Mouse (Mus musculus): ENCODE results near the gene Arsb. TPM values are rescaled to one million over a fixed set of nuclear protein-coding genes. Genes with fewer than 3 reads are reported as not detected.
A peak's percentile ranks its signal among the peaks of the same experiment; 100 is the strongest.

Gene Arsb
- polyA plus RNA-seq, 1 experiment = 21.8 TPM

DNA sequence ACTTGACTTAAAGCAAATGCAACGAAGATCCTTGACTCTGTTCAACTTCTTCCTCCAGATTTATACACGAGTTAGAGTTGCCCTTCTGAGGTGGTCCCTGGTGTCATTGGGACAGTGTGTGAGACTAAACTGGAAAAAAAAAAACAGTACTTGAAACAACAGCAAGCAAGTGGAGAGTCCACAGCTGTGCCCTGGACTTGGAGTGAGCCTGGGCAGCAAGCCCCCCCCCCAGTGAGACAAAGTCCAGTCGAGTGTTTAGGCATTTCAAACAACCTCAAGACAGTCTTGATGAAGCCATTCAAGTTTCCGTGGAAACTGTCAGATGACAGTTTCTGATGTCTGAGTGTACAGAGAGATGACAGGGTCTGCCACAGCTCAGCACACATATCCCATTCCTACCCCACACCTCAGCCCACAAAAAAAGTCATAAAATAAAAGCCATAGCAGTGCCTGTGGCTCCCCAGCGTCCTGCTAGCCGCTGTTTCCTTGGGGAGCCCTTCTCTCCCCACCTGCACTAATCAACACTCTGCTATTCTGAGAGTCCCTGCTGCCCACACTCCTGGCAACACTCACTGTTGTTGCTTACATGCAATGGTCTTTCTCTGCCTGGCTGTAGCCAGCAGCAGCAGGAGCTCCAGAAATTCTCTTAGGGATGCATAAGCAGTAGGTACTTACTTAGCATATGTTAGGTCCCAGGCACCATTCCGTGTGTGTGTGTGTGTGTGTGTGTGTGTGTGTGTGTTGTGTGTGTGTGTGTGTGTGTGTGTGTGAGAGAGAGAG lies 159.3 kb downstream of the Arsb start:
- H3K27ac ChIP-seq (ENCODE audit: insufficient read depth, low read depth, low read length) = no peak overlapping the region
- no peak overlapping the region for H3K4me3 ChIP-seq (ENCODE audit: insufficient read depth, low read length)
- H3K4me1 ChIP-seq (ENCODE audit: control insufficient read depth, insufficient read depth, low read length) = no peaks in the 10 kb centered on the region
- TF ChIP-seq POLR2A (IDR thresholded peaks at IDR 0.05; ENCODE audit: borderline replicate concordance, low read depth, low read length) (no peak), CTCF (IDR thresholded peaks at IDR 0.05; ENCODE audit: low read depth, low read length) (no peak)

DNA sequence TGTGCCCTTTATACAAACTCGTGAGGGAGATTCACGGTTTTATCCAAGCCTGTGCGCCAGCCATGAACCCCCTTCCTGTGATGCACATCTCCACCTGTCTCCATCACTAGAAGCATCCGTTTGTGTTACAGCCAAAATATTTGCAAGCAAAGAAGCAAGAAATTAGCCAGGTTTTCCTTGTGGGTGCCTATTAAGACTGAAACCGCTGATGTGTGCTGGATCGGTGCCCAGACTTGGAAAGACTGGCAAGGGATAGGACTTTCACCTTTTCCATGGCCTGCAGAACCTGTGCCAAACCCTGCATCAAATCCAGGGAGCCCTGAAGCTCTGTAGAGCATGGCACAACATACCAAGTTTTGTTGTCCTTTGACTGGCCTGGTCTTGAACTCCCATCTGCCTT lies 165.0 kb downstream of the Arsb start:
- TF ChIP-seq POLR2A (IDR thresholded peaks at IDR 0.05; ENCODE audit: borderline replicate concordance, low read depth, low read length) (no peak), CTCF (IDR thresholded peaks at IDR 0.05; ENCODE audit: low read depth, low read length) (no peak)
- Histone ChIP-seq H3K27ac (ENCODE audit: insufficient read depth, low read depth, low read length) (no peak overlapping the region), H3K4me3 (ENCODE audit: insufficient read depth, low read length) (no peak overlapping the region), H3K4me1 (ENCODE audit: control insufficient read depth, insufficient read depth, low read length) (peaks cover 29% of the 10 kb centered on the region)

DNA sequence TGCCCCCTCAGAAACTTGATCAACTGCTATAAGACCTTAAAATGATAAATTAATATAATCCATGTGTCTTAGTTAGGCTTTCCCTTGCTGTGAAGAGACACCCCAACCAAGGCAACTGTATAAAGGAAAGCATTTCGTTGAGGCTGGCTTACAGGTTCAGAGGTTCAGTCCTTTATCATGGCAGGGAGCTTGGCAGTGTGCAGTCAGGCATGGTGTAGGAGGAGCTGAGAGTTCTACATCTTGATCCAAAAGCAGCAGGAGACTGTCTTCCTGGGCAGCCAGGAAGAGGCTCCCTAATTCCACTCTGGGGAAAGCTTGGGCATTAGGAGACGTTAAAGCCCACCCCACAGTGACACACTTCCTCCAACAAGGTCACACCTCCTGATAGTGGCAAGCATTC lies 166.7 kb downstream of the Arsb start:
- H3K4me3 ChIP-seq (ENCODE audit: insufficient read depth, low read length) = no peak overlapping the region
- TF ChIP-seq POLR2A (IDR thresholded peaks at IDR 0.05; ENCODE audit: borderline replicate concordance, low read depth, low read length) (no peak), CTCF (IDR thresholded peaks at IDR 0.05; ENCODE audit: low read depth, low read length) (no peak)
- H3K27ac ChIP-seq (ENCODE audit: insufficient read depth, low read depth, low read length) = no peak overlapping the region
- peaks cover 32% of the 10 kb centered on the region for H3K4me1 ChIP-seq (ENCODE audit: control insufficient read depth, insufficient read depth, low read length)

DNA sequence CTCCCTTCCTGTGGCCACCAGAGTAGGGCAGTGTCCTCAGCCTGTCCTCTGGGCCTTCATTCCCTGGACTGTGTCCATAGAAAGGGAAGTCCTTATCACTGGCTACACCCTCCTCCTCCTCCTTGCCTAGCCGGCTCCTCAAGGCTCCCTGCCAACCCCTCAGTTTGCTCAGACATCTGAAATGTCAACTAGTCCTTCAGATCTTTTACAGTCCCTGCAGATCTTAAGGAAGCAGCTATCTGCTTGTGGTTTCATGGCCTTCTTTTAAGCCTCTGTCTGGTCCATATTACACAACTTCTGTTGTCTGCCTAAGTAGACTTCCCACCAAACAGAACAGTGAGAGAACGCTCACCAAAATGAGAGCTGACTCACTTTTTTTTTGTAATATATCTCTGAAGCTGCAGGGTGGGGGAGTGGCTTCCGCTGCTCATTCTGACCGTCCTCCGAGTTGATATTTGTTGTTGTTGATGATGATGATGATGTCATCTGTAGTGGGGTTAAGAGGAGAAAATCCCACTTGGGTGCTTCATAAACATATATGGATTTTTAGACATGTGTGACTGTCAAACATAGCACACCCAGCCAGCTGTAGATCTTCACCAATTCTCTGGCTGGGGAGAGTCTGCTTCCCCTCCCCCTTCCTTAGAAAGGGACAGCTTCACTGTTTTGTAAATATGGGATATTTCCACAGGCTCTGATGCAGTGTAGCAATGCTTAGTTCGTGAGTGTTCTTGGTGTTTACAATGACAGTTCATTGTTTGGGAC lies 168.1 kb downstream of the Arsb start:
- no peak for TF ChIP-seq POLR2A (IDR thresholded peaks at IDR 0.05; ENCODE audit: borderline replicate concordance, low read depth, low read length)
- TF ChIP-seq CTCF (IDR thresholded peaks at IDR 0.05; ENCODE audit: low read depth, low read length) = no peak
- Histone ChIP-seq H3K27ac (ENCODE audit: insufficient read depth, low read depth, low read length) (peak overlapping the region; percentile 33), H3K4me1 (ENCODE audit: control insufficient read depth, insufficient read depth, low read length) (peaks cover 32% of the 10 kb centered on the region), H3K4me3 (ENCODE audit: insufficient read depth, low read length) (no peak overlapping the region)

DNA sequence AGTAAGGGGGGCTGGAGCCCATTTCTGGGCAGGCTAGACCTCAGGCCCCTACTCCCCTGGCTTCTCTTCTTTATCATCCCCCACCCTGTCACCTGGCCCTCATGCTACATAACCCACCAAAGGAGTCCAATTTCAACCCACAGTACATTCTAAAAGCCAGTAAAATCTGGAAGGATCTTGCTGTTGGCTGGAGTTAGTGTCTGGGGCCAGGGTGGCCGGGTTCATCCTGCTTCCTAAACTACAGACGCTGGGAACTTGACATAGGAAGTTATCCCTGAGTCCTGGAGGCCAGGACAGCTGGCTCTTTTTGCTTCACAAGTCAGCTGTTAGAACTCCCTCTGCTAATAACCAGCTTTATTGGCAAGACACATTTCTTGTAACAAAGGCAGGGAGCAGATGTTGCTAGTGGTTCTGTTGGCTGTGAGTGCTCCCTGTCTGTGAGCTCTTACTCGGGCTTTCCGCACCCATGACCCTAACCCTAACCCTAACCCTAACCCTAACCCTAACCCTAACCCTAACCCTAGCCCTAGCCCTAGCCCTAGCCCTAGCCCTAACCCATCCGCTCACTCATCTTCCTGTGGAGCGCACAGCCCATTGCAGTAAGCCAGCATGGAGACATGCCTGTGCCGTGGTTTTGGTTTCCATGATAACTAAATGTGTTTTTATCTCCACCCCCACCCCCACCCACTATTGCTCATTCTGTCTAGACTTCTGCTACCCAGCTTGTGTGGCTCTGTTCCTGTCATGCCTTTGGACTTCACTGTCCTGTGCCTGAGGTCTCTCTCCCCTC lies 169.5 kb downstream of the Arsb start:
- Histone ChIP-seq H3K4me1 (ENCODE audit: control insufficient read depth, insufficient read depth, low read length) (peaks cover 32% of the 10 kb centered on the region), H3K4me3 (ENCODE audit: insufficient read depth, low read length) (no peak overlapping the region), H3K27ac (ENCODE audit: insufficient read depth, low read depth, low read length) (no peak overlapping the region)
- no peak for TF ChIP-seq CTCF (IDR thresholded peaks at IDR 0.05; ENCODE audit: low read depth, low read length)
- TF ChIP-seq POLR2A (IDR thresholded peaks at IDR 0.05; ENCODE audit: borderline replicate concordance, low read depth, low read length) = no peak

DNA sequence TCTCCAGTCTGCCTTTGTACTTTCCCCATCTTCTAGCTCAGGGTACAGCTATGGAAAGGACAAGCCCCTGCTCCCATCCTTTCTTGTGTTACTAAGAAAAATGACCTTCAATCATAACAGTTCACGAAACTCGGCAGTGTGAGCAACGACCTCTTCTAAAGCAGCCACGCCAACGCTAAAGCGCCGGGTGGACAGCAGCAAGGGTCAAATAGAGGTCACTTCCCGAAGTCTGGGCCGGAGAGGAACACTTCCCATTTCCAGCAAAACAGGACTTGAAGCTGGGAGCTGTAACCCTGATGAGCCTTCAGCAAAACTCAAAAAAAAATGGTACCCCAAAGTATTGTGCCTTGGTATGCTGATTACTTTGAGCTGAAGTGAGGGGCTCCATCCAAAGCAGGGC lies 179.6 kb downstream of the Arsb start:
- H3K27ac ChIP-seq (ENCODE audit: insufficient read depth, low read depth, low read length) = no peak overlapping the region
- H3K4me1 ChIP-seq (ENCODE audit: control insufficient read depth, insufficient read depth, low read length) = peaks cover 15% of the 10 kb centered on the region
- H3K4me3 ChIP-seq (ENCODE audit: insufficient read depth, low read length) = no peak overlapping the region
- TF ChIP-seq CTCF (IDR thresholded peaks at IDR 0.05; ENCODE audit: low read depth, low read length) (no peak), POLR2A (IDR thresholded peaks at IDR 0.05; ENCODE audit: borderline replicate concordance, low read depth, low read length) (no peak)

DNA sequence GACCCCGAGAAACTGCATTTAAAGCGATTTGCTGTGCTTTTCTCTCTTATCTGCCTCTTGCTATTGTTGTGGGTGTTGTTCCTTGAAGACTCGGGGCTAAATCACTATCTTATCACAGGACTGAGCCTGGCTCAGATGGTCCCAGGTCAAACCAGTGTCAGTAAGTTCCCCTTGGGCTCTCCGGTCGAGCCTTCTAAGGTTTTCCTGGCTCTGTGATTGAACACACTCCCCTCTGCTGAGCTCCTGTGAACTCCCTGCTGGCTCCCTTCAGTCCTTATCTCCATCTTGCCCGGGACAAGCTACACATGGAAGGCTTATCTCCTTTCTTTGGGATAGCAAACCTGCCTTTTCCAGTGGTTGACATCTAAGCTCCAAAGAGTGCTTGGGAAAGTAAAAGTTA lies 180.1 kb downstream of the Arsb start:
- H3K4me3 ChIP-seq (ENCODE audit: insufficient read depth, low read length) = no peak overlapping the region
- H3K4me1 ChIP-seq (ENCODE audit: control insufficient read depth, insufficient read depth, low read length) = peaks cover 15% of the 10 kb centered on the region
- H3K27ac ChIP-seq (ENCODE audit: insufficient read depth, low read depth, low read length) = no peak overlapping the region
- TF ChIP-seq POLR2A (IDR thresholded peaks at IDR 0.05; ENCODE audit: borderline replicate concordance, low read depth, low read length) = no peak
- no peak for TF ChIP-seq CTCF (IDR thresholded peaks at IDR 0.05; ENCODE audit: low read depth, low read length)

DNA sequence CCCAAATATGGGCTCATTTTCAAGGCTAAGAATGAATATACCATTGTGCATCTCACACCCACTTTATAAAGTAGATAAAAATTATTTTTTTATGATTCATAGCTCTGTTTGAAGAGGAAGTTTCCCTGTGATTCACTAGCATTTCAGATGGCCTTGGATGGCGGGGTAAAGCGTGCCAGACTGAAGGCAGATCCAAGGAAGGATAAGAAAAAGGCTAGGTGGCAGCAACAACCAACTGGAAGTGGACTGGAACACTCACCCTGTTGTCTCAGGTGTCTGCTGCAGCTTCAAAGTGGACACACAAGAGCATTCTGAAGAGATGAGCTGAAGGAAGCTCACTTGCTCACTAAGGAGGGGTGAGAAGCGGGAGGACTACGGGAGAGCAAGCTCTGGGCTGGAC lies 181.0 kb downstream of the Arsb start:
- TF ChIP-seq CTCF (IDR thresholded peaks at IDR 0.05; ENCODE audit: low read depth, low read length) (peak; percentile 26; the same call in 1 of the 2 replicates), POLR2A (IDR thresholded peaks at IDR 0.05; ENCODE audit: borderline replicate concordance, low read depth, low read length) (no peak)
- peaks cover 15% of the 10 kb centered on the region for H3K4me1 ChIP-seq (ENCODE audit: control insufficient read depth, insufficient read depth, low read length)
- H3K4me3 ChIP-seq (ENCODE audit: insufficient read depth, low read length) = no peak overlapping the region
- no peak overlapping the region for H3K27ac ChIP-seq (ENCODE audit: insufficient read depth, low read depth, low read length)

DNA sequence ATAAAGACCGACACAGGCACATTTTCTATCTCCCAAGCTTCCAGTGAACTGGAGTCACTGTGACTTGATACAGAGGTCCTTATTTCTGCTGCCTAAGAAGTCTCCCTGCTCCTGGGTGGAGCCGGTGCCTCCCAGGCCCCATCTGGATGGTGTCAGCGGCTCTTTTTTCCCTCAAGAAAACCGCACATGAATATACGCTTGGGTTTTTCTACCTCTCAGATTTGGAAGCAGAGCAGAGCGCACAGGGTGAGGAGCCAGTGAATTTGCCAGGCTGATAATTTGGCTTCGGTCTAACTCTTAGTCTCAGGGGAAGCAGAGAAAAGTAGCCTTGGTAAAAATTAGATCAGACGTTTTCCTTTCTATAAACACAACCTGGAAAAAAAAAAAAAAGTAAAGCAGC lies 186.5 kb downstream of the Arsb start:
- TF ChIP-seq CTCF (IDR thresholded peaks at IDR 0.05; ENCODE audit: low read depth, low read length) (no peak), POLR2A (IDR thresholded peaks at IDR 0.05; ENCODE audit: borderline replicate concordance, low read depth, low read length) (no peak)
- H3K4me1 ChIP-seq (ENCODE audit: control insufficient read depth, insufficient read depth, low read length) = peaks cover 2% of the 10 kb centered on the region
- no peak overlapping the region for H3K4me3 ChIP-seq (ENCODE audit: insufficient read depth, low read length)
- no peak overlapping the region for H3K27ac ChIP-seq (ENCODE audit: insufficient read depth, low read depth, low read length)
